Mouse (Mus musculus): Measurements from ENCODE around the gene Fgfr1op.
"Not testable (repeated sequence)": the region's sequence is repeated elsewhere in the genome, so short reads cannot be mapped to it uniquely, and the experiment has no call there.

DNA sequence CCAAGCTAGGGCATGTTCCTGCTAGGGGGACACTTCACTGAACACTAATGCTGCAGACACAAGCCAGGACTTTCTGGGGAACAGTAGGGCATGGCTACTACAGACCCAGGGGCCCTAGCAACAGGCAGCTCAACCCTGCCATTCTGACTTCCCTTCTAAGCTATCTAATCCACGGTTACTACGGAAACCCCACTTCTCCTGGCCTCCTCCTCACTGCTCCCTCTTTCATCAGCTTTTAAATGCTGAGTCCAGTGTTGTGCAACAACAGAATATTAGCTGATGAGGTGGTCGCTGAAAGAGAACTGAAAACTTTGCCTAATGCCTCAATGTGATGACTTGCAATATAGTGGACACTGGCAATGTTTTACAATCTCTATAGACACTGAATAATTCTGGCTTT, 25.1 kb upstream of the Fgfr1op start:
- TF ChIP-seq GATA1, TAL1 (IDR thresholded peaks at IDR 0.05; ENCODE audit: low read length): not testable (repeated sequence)

All from erythroblast, embryonic 14.5 days (primary cell).